Mouse (Mus musculus): ENCODE measurements at regions not wholly inside any gene's neighbourhood (a gene's known extent, or its start where the extent isn't known, plus 50 kb on each side); places are given as distances from the start of the nearest gene placed in this dataset.

DNA sequence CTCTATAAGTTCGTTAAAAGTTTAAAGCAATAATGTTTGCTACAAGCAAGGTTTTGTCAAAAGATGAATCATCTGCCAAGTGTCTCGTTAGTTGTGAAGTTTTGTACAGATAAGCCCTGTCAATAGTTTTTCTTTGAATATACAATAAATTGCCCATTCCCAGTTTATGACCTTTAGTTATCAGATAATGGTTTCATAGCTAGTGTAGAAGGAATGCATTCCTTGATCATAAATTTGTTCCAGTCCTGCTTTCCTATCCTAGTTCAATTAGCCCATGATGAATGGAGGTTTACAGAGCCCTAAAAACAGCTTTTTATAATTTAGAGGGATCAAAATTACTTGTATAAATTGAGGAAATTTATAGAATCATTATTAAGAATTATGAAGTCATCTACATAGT is 62.5 kb upstream of the Lrch2 start:
- DNase-seq (ENCODE audit: low spot score), result no peak

DNA sequence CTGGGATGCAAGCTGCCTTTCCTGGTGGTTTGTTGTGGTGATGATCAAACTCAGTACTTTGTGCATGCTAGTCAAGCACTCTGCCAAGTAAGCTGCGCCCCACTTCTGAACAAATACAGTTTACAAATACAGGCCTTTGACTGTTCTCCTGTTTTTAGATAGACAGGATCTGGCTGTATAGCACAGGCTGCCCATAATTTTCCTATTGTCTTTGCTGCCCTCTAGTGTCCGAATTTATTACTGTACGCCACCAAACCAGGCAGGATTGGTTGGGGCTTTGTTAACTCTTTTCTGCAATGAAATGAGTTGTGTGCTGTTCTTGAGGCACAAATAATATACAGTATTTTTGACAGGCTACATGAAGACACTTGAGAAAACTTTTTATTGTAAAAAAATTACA is 54.8 kb upstream of the Lrch2 start:
- peak; percentile 7 for DNase-seq (ENCODE audit: low spot score)
